Mouse (Mus musculus): ENCODE measurements at regions not wholly inside any gene's neighbourhood (a gene's known extent, or its start where the extent isn't known, plus 50 kb on each side); places are given as distances from the start of the nearest gene placed in this dataset.

DNA sequence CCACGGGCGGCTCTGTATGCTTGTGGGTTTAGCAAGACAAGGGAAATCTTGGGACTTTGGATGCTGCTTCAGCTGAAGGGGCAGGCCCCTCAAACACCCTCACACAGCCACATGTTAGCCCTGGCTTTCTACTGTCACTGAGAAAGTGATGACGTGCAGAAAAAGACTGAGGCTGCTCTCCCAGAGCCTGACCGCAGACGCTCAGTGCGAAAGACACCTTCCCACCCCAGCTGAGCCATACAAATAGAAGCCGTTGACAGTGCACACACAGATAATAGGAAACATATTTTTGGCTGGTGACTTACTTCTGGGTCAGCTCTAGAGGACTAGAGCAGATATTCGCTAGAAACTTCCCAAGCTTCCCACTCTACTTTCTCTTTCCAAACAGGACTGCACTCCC, 61.0 kb upstream of the Nudt7 start:
- Histone ChIP-seq H3K27ac (no peak overlapping the region), H3K4me3 (no peak overlapping the region), H3K36me3 (replicated peaks) (no peaks in the 10 kb centered on the region), H3K4me1 (no peaks in the 10 kb centered on the region), H3K9ac (no peak overlapping the region), H3K4me2 (no peak overlapping the region), H3K9me3 (no peaks in the 10 kb centered on the region), H3K27me3 (replicated peaks) (no peaks in the 10 kb centered on the region)
- no peak for ATAC-seq (replicated peaks)
- WGBS = 85% methylated on average over 8 of the region's 8 CpGs

GRCm38 (mm10) chr8:114074122-114074521, 59.2 kb upstream of the Nudt7 start:
- Histone ChIP-seq H3K27ac (no peak overlapping the region), H3K9me3 (no peaks in the 10 kb centered on the region), H3K4me2 (no peak overlapping the region), H3K36me3 (replicated peaks) (no peaks in the 10 kb centered on the region), H3K27me3 (replicated peaks) (no peaks in the 10 kb centered on the region), H3K4me1 (no peaks in the 10 kb centered on the region), H3K9ac (no peak overlapping the region), H3K4me3 (no peak overlapping the region)
- no peak for ATAC-seq (replicated peaks)
- 81% methylated on average over 2 of the region's 2 CpGs for WGBS

GRCm38 (mm10) chr8:114076701-114077100, 56.7 kb upstream of the Nudt7 start:
- H3K9me3 ChIP-seq = no peaks in the 10 kb centered on the region
- H3K36me3 ChIP-seq (replicated peaks) = no peaks in the 10 kb centered on the region
- 90% methylated on average over 5 of the region's 5 CpGs for WGBS
- no peak for ATAC-seq (replicated peaks)
- no peaks in the 10 kb centered on the region for H3K27me3 ChIP-seq (replicated peaks)
- no peak overlapping the region for H3K4me2 ChIP-seq
- H3K4me3 ChIP-seq = no peak overlapping the region
- H3K9ac ChIP-seq = no peak overlapping the region
- H3K4me1 ChIP-seq = peaks cover 6% of the 10 kb centered on the region; the same call in 1 of the 2 replicates
- no peak overlapping the region for H3K27ac ChIP-seq

DNA sequence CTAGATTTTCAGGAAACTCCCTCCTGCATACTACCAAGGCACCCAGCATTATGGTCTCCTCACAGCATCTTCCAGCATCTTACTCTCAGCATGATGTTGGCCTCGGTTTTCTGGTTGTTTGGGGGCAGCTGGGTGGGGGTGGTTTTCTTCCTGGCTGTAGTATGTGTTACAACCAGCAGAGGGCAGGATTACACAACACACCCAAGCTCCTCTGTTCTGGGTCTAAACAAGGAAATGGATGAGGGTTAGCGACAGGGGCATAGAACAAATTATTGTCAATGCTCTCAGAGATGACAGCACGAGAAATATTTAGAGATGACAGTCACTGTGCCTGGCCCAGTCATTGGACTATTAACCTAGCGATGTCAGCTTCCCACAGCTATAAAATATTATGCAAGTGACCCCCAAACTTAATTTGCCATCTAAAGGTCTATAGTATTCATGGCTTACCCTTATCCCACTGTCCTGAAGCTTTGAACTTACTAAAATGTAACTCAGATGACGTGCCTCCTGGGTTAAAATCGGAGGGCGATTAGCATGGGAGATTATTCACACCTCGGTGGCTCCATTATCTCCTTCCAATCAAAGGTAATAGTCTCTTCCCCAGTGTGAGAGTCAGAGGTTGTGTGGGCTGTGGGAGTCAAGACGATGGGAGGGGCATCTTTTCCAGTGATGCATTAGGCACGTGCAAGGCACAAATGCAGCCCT, 52.2 kb upstream of the Nudt7 start:
- Histone ChIP-seq H3K4me3 (no peak overlapping the region), H3K4me1 (peaks cover 7% of the 10 kb centered on the region; the same call in 1 of the 2 replicates), H3K27me3 (replicated peaks) (no peaks in the 10 kb centered on the region), H3K9me3 (no peaks in the 10 kb centered on the region), H3K4me2 (no peak overlapping the region), H3K36me3 (replicated peaks) (no peaks in the 10 kb centered on the region), H3K27ac (0 out of 2 replicates have a peak overlapping the region, but pooled peaks have one; percentile 39), H3K9ac (no peak overlapping the region)
- WGBS = 6% methylated on average over 10 of the region's 10 CpGs
- ATAC-seq (replicated peaks) = peak; percentile 89

GRCm38 (mm10) chr8:114081757-114082059, 51.6 kb upstream of the Nudt7 start:
- H3K9me3 ChIP-seq = no peaks in the 10 kb centered on the region
- H3K4me3 ChIP-seq = no peak overlapping the region
- peaks cover 7% of the 10 kb centered on the region; the same call in 1 of the 2 replicates for H3K4me1 ChIP-seq
- ATAC-seq (replicated peaks) = peak; percentile 70
- no peak overlapping the region for H3K9ac ChIP-seq
- H3K27me3 ChIP-seq (replicated peaks) = no peaks in the 10 kb centered on the region
- WGBS = 54% methylated on average over 3 of the region's 3 CpGs
- H3K27ac ChIP-seq = 0 out of 2 replicates have a peak overlapping the region, but pooled peaks have one; percentile 39
- no peak overlapping the region for H3K4me2 ChIP-seq
- no peaks in the 10 kb centered on the region for H3K36me3 ChIP-seq (replicated peaks)

Data from midbrain, embryonic 15.5 days (tissue).